Mouse (Mus musculus) c-Kit-positive CD71-negative TER-119-negative erythroid progenitor cells, embryonic 14.5 days (primary cell): ENCODE data around the gene Ube2f.

Experiments
- DNase-seq: peaks from one replicate; pipeline ENCODE4 v3.0.0-alpha.2; 2013; ENCODE audit warnings: low read depth

Gene Ube2f

DNA sequence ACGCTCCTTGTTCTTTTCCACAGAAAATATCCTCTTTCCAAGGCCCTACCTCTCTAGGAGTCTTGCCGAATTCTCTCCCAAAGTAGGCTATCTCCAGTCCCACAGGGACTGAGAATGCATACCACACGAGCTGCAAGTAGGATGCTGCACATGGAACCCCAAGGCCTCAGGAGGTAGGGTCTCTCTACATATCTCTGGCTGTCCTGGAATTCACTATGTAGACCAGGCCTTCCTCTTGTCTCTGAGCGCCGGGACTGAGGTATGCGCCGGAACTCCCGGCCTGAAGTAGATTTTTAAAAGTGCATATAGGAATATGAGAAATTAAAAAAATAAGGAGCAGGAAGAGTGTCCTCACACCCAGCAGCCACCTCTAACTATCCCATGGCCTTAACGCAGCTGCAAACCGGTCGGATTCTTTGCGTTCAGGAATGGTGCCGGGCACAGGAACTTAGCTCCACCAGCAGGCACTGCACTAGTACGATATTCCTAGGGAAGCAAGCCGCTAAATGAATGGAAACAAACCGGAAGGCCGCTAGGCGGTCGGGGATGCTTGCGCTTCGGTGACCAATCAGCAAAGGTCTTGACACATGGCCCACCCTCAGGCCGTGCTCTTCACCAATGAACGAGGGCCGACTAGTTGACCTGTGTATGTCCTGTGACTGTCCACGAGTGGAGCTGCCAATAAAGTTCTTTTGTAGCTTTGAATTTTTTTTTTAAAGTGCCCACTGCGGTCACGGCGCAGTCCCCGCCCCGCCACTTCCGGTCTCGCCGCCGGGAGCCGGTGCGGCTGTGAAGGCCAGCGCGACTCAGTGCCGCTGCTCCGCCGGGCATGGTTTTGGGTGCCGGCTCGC lies at the start of gene Ube2f:
Gene Ube2f (plus strand): TSS at position 741 of the 851 bp plus-strand sequence.
- DNase-seq, result peak; percentile 88

- DNase-seq, result no peak
These were observed 49.0 kb upstream of the Ube2f start for GRCm38 (mm10) chr1:91201122-91201521.

DNA sequence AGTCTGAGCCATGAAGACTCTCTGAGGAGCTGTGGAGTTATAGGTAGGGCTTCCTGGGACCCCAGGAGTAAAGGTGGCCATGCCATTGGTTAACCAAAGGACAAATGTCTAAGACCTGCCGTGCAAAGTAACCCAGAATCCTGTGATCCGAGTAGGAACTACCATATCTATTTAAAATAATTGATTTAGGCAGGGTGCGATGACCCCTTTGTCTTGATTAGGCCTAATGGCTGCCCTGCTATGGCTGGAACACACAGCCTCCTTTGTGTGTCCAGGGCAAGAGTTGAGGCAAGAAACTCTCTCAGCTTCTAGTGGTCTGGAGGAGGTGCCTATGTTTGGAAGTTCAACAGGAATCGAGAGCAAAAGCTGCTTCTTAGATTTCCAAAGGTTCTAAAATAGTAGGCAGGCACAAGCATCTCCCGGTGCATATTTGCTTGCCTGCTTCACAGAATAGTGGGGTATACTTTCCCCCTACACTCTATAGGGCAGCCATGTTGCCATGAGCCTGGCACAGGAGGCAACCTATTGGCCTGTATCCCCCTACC lies 45.8 kb upstream of the Ube2f start:
- DNase-seq, result no peak

DNA sequence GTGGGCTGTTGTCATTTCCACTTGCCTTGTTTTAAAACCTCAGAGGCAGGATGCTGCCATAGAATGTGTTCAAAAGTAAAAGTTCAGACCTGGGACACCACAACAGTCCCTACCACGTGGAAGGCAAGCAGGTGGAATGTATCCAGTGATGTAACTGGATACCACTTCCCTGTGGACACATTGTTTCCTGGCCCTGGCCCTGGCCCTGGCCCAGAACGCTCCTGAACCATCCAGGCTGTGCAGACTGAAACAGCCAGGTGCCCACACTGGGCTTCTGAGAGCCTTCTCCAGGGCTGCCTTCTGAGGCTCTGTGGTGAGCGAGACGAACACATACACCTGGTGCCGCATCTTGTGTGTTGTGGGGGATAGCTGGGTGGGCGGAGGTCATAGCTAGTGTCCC lies 44.5 kb upstream of the Ube2f start:
- no peak for DNase-seq

- no peak for DNase-seq
These were observed 43.8 kb upstream of the Ube2f start for GRCm38 (mm10) chr1:91206336-91206735.

DNA sequence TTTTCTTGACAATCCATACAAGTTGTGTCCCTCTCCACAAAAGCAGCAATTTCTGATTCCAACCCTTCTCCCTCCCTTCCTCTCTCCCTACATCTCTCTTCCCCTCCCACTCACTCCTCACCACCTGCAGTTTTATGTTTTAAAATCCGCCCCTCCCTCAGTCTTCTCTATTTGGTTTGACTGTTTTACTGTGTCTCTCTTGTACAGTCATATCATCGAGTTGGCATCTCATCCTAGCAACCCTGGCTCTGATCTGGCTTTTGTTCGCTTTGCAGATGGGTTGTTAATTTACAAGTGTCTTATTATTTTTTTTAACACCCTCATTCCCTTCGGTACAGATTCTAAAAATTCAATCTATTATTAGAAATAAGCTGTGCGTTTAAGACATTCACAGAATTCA lies 43.2 kb upstream of the Ube2f start:
- no peak for DNase-seq

DNA sequence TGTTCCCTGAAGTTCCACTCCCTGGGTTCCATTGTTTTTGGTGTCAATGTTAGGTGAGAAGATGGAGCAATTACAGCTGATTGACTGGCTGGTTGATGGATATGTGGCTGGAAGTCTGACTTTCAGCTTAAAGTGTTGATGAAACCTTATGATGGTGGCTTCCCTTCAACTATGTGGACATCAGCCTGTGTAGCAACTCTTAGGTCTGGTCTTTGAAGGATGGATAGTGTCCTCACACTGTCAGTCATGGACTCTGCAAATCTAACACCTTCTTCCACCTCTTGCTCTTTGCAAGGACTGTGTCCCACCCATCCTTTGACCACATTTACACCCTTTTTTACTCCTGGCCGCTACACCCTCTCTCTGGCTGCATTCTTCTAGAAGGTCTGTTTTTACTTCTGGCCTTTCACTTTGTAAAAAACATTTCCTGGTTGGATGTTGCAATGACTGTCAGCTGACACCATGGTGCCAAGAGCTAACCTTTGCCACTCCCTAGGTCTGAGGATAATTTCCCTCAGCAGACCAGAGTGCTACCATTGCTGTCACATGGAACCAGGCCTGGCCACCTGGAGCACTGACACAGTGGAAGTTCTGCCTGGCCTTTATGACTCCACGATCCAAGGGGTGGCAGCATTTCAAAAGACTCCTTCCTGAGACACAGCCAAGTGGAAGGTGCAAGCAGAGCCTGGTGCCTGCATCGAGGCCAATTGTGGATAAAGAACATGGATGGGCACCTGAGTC lies 42.6 kb upstream of the Ube2f start:
- no peak for DNase-seq

GRCm38 (mm10) chr1:91209343-91209742 lies 40.8 kb upstream of the Ube2f start:
- DNase-seq, result no peak

DNA sequence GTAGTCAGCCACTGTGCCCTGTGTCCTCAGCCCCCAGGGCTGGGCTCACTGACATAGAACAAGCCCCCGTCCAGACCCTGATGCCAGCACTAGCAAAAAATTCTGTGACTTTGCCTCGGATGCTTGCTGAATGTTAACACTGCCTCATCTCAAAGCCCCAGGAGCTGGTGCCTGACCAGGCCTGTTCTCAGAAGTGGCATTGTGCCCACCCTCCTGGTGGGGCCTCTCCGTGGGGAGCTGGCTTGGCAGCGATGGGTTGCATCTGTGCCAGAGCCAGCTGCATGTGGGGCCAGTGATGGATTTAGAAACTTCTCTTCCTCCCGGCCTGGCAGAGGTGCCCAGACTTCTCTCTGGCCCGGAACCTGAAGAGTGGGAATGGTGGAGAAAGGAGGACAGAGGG lies 40.3 kb upstream of the Ube2f start:
- no peak for DNase-seq

DNA sequence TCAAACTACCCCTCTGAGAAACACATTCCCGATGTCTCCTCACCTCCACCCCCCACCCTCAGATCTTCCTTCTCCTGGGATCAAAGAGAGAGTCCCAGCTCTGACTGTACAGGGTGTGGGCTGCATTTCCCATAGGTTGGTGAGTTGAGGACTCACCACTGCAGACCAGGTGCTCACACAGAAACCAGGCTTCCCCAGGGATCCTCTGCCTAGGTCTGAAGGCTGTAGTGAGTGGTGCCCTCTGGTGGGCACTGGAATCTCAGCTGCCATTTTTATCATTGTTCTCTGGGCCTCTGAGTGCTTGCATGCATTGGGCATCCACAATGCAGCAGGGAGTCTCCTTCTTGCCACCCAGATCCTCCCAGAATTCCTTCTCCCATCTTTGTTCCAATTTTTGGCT lies 39.0 kb upstream of the Ube2f start:
- peak; percentile 60 for DNase-seq

DNA sequence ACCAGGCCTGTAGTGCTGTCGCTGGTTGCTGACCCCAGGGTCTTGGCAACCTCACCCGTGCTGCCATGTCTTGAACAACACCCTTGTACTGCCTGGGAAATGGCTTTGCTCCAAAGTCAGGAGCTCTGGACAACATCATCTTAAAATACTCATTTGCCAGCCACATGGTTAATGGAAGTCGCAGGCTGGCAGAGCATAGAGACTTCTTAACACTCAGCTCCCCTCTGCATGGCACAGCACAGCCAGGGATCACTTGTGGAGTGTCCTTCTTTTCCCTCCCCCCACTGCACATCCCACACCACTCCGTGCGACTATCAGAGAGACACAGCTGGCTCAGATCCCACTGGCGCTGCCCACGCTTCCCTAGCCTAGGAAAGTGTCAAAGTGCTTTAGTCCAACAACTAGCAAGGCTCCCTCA lies 38.5 kb upstream of the Ube2f start:
- no peak for DNase-seq

- no peak for DNase-seq
These were observed 34.8 kb upstream of the Ube2f start for GRCm38 (mm10) chr1:91215264-91215663.

GRCm38 (mm10) chr1:91215981-91216380 lies 34.1 kb upstream of the Ube2f start:
- no peak for DNase-seq

- peak; percentile 54 for DNase-seq
These were observed 33.4 kb upstream of the Ube2f start for GRCm38 (mm10) chr1:91216504-91217267.

GRCm38 (mm10) chr1:91219641-91220321 lies 30.3 kb upstream of the Ube2f start:
- no peak for DNase-seq

DNA sequence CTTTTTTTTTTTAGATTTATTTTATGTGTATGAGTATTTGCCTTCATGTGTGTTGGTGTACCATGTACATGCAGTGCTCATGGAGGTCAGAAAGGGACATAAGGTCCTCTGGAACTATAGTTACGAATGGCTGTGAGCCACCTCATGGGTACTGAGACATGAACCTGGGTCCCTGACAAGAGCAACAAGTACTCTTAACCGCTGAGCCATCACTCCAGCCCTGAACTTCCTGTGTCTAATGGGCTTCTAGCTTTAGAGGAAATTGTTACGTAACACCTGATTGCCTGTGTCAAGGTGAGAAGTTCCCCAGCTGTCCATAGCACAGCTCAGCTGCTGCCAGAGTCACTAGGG lies 29.8 kb upstream of the Ube2f start:
- DNase-seq, result no peak

DNA sequence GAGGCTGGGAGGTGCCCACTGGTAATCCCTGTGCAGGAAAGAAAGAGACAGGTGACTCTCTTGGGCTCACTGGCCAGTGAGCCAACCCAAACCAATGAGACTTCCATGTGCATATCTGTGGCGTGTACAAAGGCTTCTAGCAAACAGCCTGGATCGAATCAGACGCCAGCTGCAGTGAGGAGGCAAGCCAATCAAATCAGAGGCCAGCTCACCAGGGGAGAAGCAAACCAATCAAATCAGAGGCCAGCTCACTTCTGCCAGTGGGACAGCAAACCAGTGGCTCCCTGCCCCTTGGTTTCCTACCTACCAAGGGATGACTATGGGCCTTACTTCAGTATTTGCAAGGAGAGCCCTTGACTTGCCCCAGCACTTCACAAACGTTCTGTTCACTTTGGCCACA lies 23.5 kb upstream of the Ube2f start:
- DNase-seq, result no peak

GRCm38 (mm10) chr1:91227381-91228054 lies 22.6 kb upstream of the Ube2f start:
- DNase-seq, result no peak

- no peak for DNase-seq
These were observed 19.0 kb upstream of the Ube2f start for GRCm38 (mm10) chr1:91231142-91231541.

- DNase-seq, result no peak
These were observed 18.2 kb upstream of the Ube2f start for GRCm38 (mm10) chr1:91231896-91232295.

GRCm38 (mm10) chr1:91235395-91235794 lies 14.7 kb upstream of the Ube2f start:
- DNase-seq, result no peak
